Mouse (Mus musculus) forelimb bud, embryonic 11.5 days (tissue): Measurements from ENCODE around the gene Defb22.
A peak's percentile ranks its signal among the peaks of the same experiment; 100 is the strongest.

Experiments
- DNase-seq: peaks from one replicate; pipeline ENCODE4 v3.0.0-alpha.2; 2012; ENCODE audit warnings: low read depth, low spot score

The Defb22 gene

DNA sequence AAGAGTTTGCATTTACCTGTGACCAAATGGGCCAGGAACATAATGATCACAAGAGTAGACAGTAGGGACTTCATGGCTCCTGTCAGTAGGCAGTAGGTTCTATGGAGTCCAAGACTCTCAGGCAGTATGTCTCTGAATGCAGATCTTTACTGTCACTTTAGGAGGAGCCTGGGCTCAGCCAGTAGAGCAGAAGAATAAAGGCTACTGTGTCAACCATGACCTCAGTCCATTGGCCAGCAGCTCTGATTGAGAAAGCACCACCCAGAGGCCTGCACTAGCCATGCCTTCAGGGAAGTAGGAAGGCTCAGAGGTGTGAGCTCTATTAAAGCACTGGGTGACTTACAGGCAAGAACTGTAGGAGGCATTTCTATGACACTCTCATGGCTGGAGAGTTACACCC, at the start of gene Defb22:
TSS of gene Defb22 (minus strand) at position 101 of the 400 bp plus-strand sequence.
- no peak for DNase-seq

DNA sequence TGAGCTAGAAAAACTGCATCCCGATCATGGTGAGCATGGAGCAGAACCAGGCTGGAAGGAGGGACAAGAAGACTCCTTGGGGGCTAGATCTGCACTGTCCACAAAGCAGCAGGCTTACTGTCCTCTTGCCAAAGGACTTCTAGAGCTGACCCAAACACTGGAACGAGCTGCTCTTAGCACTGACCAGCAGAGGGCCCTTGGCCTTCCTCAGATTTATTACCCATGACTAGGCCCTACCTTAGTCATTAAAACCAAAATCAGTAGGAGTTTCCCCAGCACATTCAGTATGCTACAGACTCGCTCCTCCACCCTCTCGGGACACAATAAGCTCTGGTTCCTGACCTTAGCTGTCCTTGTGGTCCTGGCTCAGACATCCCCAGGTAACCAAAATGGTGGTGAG, 28.0 kb upstream of the Defb22 start, which contains the start of gene Defb28:
TSS of gene Defb28 (plus strand) at position 275 of the 400 bp plus-strand sequence.
- DNase-seq = no peak

DNA sequence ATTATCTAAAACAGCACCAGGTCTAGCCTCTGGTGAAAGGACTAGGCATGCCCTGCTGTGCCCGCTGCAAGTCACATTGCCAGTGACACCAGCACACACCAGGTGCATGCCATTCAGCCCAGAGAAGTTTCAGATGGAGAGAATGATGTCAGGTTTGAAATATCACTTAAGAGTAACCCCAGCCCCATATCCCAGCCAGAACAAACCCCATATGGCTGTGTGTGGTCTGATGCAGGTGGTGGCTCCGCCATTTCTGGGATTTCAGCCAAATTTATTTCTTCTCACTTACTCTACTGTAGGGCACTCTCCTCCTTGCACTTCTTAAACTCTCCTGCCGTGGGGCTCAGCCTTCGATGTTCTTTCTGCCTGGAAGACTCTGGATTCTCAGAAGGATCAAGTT, 26.1 kb upstream of the Defb22 start:
- DNase-seq = no peak

DNA sequence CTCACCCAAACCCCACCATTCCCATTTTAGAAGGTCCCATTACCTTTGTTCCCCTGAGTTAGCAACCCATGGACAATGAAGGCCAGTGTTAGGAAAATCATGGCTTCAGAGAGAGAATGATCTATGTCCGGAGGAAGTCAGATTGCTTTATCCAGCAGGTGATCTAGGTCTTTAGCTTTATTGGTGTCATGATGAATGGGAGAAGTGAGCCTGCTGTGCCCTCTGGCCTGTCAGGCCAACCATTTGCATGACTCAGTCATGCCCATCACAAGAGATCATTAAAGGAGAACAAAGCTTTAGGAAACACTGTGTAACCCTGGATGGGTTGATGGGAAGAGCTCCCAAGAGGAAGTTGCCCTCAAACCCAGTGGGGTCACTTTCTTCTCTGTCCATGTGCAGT, 21.7 kb upstream of the Defb22 start, which contains the start of gene Defb26:
TSS of gene Defb26 (minus strand) at position 101 of the 400 bp plus-strand sequence.
- no peak for DNase-seq

DNA sequence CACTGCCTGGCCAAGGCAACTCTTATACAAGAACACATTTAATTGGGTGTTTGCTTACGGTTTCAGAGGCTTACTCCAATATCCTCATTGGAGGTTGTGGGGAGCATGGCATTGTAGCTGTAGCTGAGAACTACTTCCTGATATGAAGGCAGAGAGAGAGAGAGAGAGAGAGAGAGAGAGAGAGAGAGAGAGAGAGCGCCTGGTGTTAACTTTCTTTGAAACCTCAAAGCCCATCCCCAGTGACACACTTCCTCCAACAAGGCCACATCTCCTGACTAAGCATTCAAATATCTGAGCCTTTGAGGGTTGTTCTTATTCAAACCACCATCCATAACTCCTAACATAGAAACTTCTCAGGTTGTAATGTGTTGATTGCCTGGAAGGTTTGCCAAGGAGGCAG, 14.0 kb upstream of the Defb22 start:
- no peak for DNase-seq

DNA sequence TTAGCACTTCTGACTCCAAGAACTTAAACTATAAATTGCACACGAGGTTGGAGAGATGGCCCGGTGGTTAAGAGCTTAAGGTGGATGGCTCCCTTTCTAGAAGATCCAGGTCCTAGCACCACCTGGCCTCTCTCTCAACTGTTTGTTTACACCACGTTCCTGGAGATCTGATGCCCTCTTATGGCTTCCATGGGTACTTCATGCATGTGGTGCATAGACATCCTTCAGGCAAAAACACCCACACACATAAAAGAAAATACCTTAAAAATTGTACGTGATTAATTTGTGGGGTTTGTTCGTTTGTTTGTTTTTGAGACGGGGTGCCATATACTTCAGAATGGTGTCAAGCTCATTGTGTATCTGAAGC, 10.9 kb upstream of the Defb22 start:
- no peak for DNase-seq

DNA sequence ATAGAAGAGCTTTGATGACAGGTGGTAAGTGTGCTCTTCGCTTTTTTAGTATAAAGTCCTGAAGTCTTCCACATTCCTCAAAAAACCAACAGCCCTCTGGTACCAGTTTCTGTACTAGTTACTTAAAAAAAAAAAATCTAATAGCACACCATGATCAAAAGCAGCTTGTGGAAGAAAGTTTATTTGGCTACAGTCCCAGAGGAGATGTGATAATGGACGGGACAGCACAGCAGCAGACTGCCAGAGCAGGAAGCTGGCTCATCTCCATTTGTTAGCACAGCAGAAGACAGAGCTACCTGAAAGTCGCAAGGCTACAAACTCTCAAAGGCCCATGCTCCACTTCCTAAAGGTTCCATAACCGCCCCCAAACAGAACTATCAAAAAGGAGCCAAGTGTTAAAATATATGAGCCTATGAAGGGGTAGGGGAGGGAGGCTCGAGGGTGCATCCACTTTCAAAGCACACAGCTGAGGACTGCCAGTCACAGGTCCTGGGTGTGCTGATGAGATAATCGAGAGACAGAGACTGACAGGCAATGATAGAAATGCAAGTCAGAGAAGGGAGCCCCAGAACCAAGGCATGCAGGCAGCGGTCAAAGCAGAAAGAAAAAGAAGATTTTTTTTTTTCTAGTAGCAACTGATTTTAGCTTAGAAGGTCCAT, 10.4 kb upstream of the Defb22 start:
- DNase-seq = no peak

DNA sequence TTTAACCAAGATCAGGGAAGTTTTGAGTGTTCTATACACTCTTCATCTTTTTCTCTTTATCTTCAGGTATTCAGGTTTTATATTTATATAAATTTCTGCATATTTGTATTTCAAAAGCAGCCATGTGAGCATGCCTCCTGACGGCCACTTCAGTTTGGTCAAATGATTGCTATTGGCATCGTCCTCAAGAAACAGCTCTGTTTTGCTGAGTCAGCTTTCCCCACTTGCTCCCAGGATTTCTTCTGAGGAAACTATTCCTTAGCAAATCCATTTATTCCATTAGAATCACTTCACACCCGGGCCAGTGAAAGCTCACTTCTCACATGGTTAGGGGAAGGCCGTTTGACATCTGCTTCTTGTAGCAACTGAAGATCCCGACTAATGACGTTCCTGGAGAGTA, 8.1 kb upstream of the Defb22 start:
- no peak for DNase-seq

DNA sequence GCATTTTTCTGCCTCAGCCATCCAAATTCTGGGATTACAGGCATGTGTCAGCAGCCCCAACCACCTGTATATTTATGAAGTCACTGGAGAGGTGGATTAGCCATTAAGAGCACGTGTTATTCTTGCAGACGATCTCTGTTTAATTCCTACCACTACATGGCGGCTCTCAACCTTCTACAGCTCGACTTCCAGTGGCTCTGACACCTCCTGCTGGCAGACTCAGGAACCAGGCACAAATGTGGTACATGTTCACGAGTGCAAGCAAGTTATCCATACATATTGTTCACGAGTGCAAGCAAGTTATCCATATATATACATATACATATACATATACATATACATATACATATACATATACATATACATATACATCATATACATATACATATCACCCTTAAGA, 3.2 kb upstream of the Defb22 start:
- no peak for DNase-seq

DNA sequence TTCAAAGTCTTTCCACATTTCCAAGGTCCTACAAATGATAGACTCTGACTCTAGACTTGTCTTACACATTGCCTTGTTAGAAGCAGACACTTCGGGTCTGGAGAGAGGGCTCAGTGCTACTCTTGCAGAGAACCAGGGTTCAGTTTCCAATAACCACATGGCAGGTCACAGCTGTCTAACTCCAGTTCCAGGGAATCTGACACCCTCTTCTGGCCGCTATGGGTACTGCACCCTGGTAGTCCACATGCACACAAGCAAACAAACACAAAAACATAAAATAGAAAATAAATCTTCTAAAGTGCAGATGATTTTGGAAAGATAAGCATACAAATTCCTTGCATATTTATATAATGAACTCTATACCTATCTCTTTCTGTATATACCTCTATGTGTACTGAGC, 2.9 kb downstream of the Defb22 start:
- DNase-seq = peak; percentile 8

DNA sequence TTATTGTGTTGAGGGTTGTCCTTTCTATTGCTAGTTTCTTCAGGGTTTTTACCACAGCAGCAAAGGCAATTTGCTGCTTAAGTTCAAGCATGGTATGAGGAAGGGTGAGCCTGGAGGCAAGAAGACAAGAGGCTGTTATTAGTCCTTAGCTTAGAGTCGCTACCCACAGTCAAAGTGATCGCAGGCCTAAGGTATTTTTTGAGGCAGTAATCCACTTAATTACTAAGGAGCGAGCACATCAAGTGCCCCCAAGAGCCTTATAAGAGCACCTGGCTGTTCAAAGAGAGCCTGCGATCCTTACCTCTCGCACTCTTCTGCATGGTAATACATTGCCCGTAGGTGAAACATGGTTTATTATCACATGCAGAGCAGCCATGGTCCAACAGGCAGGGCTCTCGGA, 8.2 kb downstream of the Defb22 start:
- no peak for DNase-seq

DNA sequence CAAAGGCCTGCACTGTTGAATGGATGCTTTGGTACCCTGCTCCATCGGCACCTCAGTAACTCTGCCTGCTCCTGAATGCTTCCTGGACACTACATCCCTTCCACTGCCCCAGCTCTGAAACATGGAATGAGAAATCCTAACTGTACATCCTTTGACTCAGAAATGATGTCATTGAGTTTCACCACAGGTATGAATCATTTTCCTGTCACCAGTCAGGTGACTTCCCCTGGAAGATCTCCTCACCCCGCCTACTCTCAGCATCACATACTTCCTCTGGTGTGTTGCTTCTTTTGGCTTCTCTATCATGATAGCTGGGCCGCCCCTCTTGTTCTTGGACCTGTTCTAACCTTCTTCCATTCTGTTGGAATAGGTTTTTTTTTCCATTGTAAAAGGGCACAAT, 9.1 kb downstream of the Defb22 start:
- DNase-seq = no peak

DNA sequence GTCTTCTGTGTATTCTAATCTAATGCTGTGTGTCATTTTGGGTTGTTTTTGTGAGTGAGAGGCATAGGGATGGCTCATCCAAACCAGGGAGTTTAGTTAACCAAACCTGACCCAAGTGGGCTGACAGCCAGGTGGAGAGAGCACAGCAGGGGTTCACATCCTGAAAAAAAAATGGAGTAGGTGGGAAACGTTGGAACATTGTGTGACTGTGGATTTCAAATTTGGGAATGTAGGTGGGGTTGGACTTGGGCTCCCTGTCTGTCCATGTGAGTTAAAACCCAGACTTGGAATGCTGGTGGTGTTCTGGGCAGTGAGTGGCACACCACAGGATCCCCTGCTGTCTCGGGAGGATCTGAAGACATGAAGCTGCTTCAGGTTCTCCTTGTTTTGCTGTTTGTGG, 13.2 kb downstream of the Defb22 start, which contains the start of gene Defb20:
TSS of gene Defb20 (plus strand) at position 301 of the 400 bp plus-strand sequence.
- no peak for DNase-seq

DNA sequence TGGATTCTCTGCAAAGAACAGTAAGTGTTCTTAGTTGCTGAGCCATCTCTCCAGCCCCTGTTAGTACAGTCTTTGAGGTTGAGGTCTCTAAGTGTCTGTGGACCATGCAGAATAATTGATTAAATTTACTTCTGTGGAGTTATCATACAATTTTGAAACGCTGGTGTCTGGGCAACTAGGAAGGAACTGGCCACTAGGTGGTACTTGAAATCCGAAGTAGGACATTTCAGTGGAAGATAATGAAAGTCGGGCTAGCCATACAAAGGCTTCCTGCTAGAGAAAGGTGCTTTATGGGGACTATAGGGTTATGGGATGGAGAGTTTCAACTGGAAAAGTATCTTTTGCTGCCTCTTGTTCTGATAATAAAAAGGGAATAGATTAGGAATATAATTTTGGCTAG, 17.5 kb downstream of the Defb22 start:
- DNase-seq = no peak

DNA sequence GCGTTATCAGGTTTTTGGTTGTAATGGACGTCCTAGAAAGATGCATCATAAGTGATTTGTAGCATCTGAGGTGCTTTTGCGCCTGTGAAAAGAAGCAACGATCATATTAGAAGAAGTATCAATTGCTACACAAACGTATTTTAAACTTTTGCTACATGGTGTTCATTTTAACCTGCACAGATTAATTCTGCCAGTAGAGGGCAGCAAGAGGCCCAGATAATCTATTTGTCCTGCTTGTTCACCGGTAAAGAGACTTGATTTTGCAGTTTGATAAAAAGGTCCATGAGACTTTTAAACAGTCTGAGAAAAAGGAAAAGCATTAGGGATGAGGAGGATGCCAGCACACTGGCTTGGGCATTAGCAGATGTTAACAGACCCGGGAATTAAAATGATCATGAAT, 19.0 kb downstream of the Defb22 start:
- peak; percentile 61 for DNase-seq

DNA sequence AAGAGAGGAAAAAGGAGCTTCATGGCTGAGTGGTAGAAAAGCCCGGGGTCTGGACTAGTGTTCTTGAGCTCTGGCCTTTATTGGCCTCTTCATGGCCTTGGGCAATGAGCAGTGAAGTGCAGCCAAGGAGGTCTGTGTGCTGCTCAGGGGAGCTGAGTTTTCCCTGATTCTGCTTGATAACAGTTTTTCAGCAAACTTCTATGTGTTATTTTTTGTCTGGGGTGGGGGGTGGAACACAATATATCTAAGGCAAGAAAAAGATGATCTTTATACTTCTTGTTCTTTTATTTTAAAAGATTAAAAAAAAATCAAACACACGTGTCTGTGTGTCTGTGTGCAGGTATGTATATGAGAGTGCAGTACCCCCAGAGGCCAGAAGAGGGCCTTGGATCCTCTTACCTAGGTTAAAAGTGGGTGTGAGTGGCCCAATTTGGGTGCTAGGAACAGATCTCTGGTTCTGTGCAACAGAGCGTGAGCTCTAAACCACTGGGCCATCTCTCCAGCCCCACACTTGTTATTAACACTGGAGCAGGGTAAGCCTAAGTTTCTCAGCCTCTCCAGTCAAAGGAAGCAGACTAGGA, 25.3 kb downstream of the Defb22 start, which contains the start of gene Defb23:
TSS of gene Defb23 (minus strand) at position 51 of the 581 bp plus-strand sequence.
- no peak for DNase-seq

DNA sequence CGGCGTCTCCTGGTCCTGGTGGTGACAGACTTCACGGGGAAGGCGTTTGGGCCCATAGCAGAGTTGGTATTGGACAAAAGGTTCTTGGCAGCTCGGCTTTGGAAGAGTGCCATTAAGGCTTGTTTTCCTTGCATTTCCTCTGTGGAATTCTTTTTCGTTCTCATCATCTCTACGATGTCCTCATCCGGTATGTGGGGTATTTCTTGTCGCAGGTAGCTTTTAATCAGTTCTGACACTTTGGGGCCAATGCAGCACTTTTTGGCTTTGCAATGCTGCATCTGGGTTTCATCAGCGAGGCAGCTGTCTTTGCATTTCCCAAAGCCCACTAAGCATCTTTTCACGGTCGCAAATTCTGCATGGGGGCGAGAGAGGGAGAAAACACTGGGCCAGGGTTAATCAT, 30.7 kb downstream of the Defb22 start:
- DNase-seq = peak; percentile 10

DNA sequence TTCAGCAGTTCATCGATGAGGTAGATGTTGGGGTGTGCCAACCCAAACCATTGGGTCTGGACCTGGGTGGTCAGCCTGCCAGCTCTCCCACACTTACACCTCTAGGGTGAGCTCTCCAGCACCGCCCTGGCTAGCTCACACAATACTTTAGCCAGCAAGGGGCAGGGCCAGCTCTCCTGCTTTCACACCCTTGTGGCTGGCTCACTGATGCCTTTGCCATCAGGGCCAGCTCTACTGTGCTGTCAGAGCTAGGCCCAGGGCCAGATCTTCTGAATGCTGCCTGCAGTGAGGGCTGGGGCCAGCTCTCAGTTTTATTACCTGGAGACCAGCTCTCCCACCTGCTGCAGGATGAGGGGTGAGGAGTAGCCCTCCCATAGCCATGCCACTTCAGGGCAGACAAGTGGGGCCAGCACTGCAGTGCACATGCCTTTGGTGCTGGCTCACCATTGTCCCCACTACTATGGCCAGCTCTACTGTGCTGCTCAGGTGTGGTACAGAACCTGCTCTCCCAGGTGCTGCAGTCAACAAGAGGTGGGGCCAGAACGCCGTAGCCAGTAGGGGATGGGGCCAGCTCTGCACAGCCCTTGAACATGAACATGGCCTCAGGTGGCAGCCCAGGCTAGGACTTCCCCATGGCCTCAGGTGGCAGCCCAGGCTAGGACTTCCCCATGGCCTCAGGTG, 37.7 kb downstream of the Defb22 start:
- no peak for DNase-seq

DNA sequence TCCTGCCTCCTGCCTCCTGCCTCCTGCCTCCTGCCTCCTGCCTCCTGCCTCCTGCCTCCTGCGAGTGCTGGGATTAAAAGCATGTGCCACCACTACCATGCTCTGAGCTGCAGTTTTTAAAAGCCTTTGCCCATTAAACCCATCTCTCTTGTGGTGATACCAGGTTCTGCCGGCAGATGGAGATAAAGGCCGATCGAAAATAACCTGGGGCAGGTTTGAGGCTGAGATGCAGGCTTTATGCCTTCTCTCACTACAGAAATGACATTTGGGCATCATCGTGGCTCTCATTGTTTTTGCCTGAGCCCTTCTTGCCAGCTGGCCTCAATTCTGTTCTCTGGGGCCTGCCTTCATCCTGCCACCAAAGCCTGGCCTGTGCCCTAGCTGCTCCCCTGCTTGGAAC, 39.7 kb downstream of the Defb22 start:
- peak; percentile 70 for DNase-seq

DNA sequence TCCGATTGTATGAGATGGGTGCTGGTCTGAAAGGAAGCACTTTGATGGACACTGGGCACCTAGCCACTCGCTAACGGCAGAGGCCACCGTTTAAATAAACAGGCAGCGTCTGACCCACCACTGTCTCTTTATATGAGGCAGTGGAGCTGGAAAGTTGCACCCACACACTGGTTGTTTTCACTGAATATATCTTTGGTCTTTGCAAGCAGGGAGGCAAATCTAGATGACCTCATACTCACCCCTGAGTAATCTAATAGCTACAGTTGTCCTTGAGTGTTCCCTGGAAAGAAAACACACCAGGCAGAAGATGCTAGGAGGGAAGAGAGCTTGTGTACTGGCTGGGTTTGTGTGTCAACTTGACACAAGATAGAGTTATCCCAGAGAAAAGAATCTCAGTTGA, 42.5 kb downstream of the Defb22 start:
- DNase-seq = no peak

DNA sequence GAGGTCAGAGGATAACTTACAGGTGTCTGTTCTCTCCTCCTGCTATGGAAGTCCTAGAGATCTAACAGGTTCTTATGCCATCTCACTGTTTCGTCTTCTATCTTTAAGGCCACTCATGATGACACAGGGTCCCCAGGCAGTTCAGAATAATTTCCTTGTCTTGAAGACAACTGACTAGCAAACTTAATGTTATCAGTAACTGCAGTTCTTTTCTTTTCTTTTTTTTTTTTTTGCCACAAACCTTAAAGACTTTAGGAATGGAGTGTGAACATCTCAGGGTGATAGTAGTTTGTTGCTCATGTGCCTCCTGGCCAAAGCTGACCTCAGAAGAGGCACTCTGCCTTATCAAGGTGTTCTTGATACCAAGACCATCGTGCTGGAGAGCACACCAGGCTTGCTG, 43.3 kb downstream of the Defb22 start:
- DNase-seq = no peak

DNA sequence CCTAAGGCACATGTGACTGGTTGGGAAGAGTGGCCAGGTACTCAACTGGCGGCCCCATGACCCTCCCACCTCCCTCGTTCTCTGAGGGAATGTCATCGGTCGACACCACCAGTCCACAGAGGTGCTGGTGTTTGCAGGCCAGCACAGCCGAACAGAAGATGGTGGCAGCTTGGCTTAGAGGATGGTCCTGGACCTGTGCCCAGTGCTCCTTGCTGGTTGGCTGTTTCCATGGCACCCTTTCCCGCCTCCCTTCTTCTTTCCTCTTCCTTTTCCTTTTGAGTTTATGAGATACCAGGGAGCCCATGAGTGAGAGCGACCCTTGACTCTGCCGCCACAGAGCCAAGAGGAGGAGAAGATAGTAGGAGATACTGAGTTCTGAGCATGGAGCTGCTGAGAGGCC, 46.7 kb downstream of the Defb22 start:
- DNase-seq = no peak

DNA sequence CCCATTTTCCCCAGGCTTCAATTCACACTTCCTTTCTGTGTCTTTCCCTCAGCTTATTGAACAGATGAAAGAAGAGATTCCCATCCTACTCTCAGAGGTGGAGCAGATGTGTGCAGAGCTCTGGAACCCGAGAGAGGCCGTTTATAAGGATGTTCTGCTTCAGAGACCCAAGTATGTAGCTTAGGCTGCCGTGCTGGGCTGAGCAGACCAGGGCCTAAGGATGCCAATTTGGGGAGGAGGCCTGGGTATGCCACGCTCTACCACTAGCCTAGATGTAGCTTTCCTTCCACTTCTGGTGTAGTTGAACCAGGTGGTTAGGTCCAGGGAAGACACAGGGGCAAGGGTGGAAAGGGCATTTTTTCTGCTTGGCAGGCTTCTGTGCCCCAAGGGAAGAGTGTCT, 47.6 kb downstream of the Defb22 start:
- DNase-seq = no peak
